9 mouse cellular contexts compared by ENCODE assay signal in the genomic region with DNA sequence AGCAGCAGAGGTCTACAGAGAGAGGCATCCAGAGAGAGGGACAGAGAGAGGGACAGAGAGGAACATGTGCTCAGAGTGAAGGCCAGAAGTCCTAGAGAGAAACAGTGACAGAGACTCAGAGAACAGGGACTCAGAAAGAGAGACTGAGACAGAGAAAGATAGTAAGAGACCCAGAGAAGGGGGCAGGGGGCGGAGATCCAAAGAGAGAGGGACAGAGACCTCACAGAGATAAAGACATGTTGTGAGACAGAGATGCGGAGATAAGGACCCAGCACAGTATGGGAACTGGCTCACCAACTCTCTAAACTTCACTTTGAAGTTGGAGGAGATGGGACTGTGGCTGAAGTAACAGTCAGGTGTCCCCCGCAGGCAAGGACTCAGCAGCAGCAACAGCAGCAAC. TPM values are rescaled to one million over a fixed set of nuclear protein-coding genes. Genes with fewer than 3 reads are reported as not detected.
A peak's percentile ranks its signal among the peaks of the same experiment; 100 is the strongest.
DNase-seq lines count a peak whose midpoint lies in the region; ATAC-seq and TF ChIP-seq lines count a peak whose summit lies in the region.
"Had no signal": no experiment of that assay in that cellular context is flagged by ENCODE, and none has a peak within 500 bp of the region (broad histone marks: within the 10 kb centered on the region; RNA-seq: fewer than 3 reads in every experiment).

No protein-coding gene starts in this region.

- no peaks in the 10 kb centered on the region for H3K9me3 ChIP-seq in lung, embryonic 15.5 days

- peaks cover 9% of the 10 kb centered on the region; the same call in 1 of the 2 replicates for H3K4me1 ChIP-seq in lung, embryonic 15.5 days

- peak overlapping the region; percentile 69 for H3K4me3 ChIP-seq in lung, embryonic 15.5 days
- peak overlapping the region; percentile 28 for H3K4me3 ChIP-seq in myocyte

- no peak for TF ChIP-seq POLR2A in myocyte (IDR thresholded peaks at IDR 0.05; ENCODE audit: insufficient read length, low read depth)

- ATAC-seq in lung, embryonic 15.5 days (ENCODE audit: borderline replicate concordance, extremely low read depth, low FRiP score, low TSS enrichment) = no peak

- no peaks in the 10 kb centered on the region for H3K36me3 ChIP-seq in lung, embryonic 15.5 days
- H3K36me3 ChIP-seq in myocyte (ENCODE audit: control insufficient read depth, insufficient read depth) = no peaks in the 10 kb centered on the region

- no peaks in the 10 kb centered on the region; the same call in 1 of the 2 replicates for H3K27me3 ChIP-seq in lung, embryonic 15.5 days
- H3K27me3 ChIP-seq in myocyte (ENCODE audit: control insufficient read depth, insufficient read depth, insufficient read length) = no peaks in the 10 kb centered on the region

- H3K79me2 ChIP-seq in myocyte (ENCODE audit: control insufficient read depth, insufficient read depth) = no peaks in the 10 kb centered on the region

- no peak overlapping the region for H3ac ChIP-seq in myocyte (ENCODE audit: control insufficient read depth, insufficient read length)

- no peak overlapping the region for H3K27ac ChIP-seq in lung, embryonic 15.5 days

- peak; percentile 22 to 60 for DNase-seq in adrenal gland, adult (ENCODE audit: inconsistent age in 2 of 2, low spot score in 1 of 2)
- no peak for DNase-seq in adrenal gland, postnatal 4 days (ENCODE audit: low spot score in 2 of 2)
- no peak for DNase-seq in lung, adult 18-20 months
- DNase-seq in induced T-regulatory cell, adult 2 months (ENCODE audit: low read depth) = peak; percentile 67
- DNase-seq in left cerebral cortex, adult 9 months (ENCODE audit: low spot score in 2 of 2) = no peak
- DNase-seq in kidney, postnatal 36 days = no peak
- DNase-seq: gastrocnemius, postnatal 25 days had no signal

- H3K9ac ChIP-seq in lung, embryonic 15.5 days = no peak overlapping the region

- WGBS in lung, embryonic 15.5 days = 54% methylated on average over 3 of the region's 3 CpGs

- H3K4me2 ChIP-seq in lung, embryonic 15.5 days = peak overlapping the region; percentile 82
- H3K4me2 ChIP-seq in myocyte (ENCODE audit: low read depth) = peak overlapping the region; percentile 84

TF ChIP-seq in myocyte, 11 proteins besides CTCF, POLR2A, EP300 and RAD21:
- TF ChIP-seq USF1 (IDR thresholded peaks at IDR 0.05; ENCODE audit: low read depth) = no peak
- TF ChIP-seq TCF3 (IDR thresholded peaks at IDR 0.05; ENCODE audit: insufficient read length, low read depth) = no peak
- no peak for TF ChIP-seq MYOG (IDR thresholded peaks at IDR 0.05; ENCODE audit: control insufficient read depth in 1 of 3, insufficient read depth in 1 of 3, insufficient read length in 2 of 3, low read depth in 2 of 3)
- no peak for TF ChIP-seq REST (IDR thresholded peaks at IDR 0.05; ENCODE audit: insufficient read depth, insufficient read length)
- TF ChIP-seq SRF (IDR thresholded peaks at IDR 0.05; ENCODE audit: control insufficient read depth, insufficient read length, low read depth) = no peak
- no peak for TF ChIP-seq E2F4 (IDR thresholded peaks at IDR 0.05; ENCODE audit: insufficient read depth)
- TF ChIP-seq MAX (IDR thresholded peaks at IDR 0.05; ENCODE audit: low read depth) = no peak
- TF ChIP-seq POLR2AphosphoS2 (IDR thresholded peaks at IDR 0.05; ENCODE audit: insufficient read length, low read depth) = no peak
- no peak for TF ChIP-seq MYOD1 (IDR thresholded peaks at IDR 0.05; ENCODE audit: control insufficient read depth in 1 of 3, insufficient read length in 2 of 3, low read depth in 2 of 3)
- TF ChIP-seq CEBPB (IDR thresholded peaks at IDR 0.05; ENCODE audit: insufficient read depth, poor library complexity, severe bottlenecking) = no peak
- TF ChIP-seq TCF12 (IDR thresholded peaks at IDR 0.05; ENCODE audit: insufficient read depth, poor library complexity, severe bottlenecking) = no peak

RNA-seq across cellular contexts. Expression of a gene that starts 0.7 kb away (rescaled TPM):
- not detected for total RNA-seq in adrenal gland, postnatal 4 days (2021)
- polyA plus RNA-seq in lung, embryonic 15.5 days (2015; fragmentation: Nextera tagmentation; extraction: Ambion mirVana) = 0.19 and 0.20 TPM in 2 replicates
- polyA plus RNA-seq in myocyte (2012; fragmentation: generic; extraction: Trizol) = 3.6 TPM
- total RNA-seq: gastrocnemius, postnatal 25 days had no signal

RNA-seq across cellular contexts. Expression of a gene that starts 0.9 kb away (rescaled TPM):
- total RNA-seq in adrenal gland, postnatal 4 days (2021) = 10 to 100 TPM; 18.8 to 23.1 TPM
- polyA plus RNA-seq in lung, embryonic 15.5 days (2015; fragmentation: Nextera tagmentation; extraction: Ambion mirVana) = 1.5 and 8.3 TPM in 2 replicates
- 7.2 TPM for polyA plus RNA-seq in myocyte (2012; fragmentation: generic; extraction: Trizol)

RNA-seq across cellular contexts. Expression of a gene that starts 6.8 kb away (rescaled TPM):
- total RNA-seq in adrenal gland, postnatal 4 days (2021) = 1,000 to 10,000 TPM; 2,237 to 2,371 TPM
- polyA plus RNA-seq in lung, embryonic 15.5 days (2015; fragmentation: Nextera tagmentation; extraction: Ambion mirVana) = 1,187 and 1,308 TPM in 2 replicates
- polyA plus RNA-seq in myocyte (2012; fragmentation: generic; extraction: Trizol) = 6,110 TPM

RNA-seq across cellular contexts. Expression of a gene that starts 11.1 kb away (rescaled TPM):
- 1,000 to 10,000 TPM; 1,454 to 1,477 TPM for total RNA-seq in adrenal gland, postnatal 4 days (2021)
- polyA plus RNA-seq in lung, embryonic 15.5 days (2015; fragmentation: Nextera tagmentation; extraction: Ambion mirVana) = 1,432 and 1,559 TPM in 2 replicates
- 2,217 TPM for polyA plus RNA-seq in myocyte (2012; fragmentation: generic; extraction: Trizol)

RNA-seq across cellular contexts. Expression of a gene that starts 18.7 kb away (rescaled TPM):
- total RNA-seq in adrenal gland, postnatal 4 days (2021) = 10 to 100 TPM; 60.7 to 65.2 TPM
- 100 and 103 TPM in 2 replicates for polyA plus RNA-seq in lung, embryonic 15.5 days (2015; fragmentation: Nextera tagmentation; extraction: Ambion mirVana)
- 81.9 TPM for polyA plus RNA-seq in myocyte (2012; fragmentation: generic; extraction: Trizol)

Comparison
In these comparisons a context has a peak if more than half of its experiments do, and no peak if none do; other contexts are left out.
1. DNase-seq: peak in adrenal gland, adult (2 of 2) and induced T-regulatory cell, adult 2 months (single experiment); none in adrenal gland, postnatal 4 days (0 of 2), lung, adult 18-20 months (0 of 2), left cerebral cortex, adult 9 months (0 of 2) and kidney, postnatal 36 days (0 of 2).